In the genomic region with DNA sequence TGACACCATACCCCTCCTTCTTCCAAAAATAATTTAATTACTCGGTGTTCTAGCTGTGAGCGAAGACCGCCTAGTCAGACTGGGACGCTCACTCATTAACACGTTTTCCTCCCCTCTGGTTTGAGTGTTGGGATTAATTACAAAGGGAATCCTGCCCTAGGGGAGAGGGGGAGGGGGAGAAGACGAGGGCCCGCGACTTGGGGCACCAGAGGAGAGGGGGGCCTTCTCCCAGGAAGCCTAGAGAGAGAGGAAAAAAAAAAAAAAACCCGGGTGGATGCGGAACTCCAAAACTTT, we compare ENCODE assay signal across 8 mouse cellular contexts. TPM values are rescaled to one million over a fixed set of nuclear protein-coding genes. Genes with fewer than 3 reads are reported as not detected.
DNase-seq lines count a peak whose midpoint lies in the region; ATAC-seq and TF ChIP-seq lines count a peak whose summit lies in the region.

No protein-coding gene starts in this region.

- no peak for TF ChIP-seq CTCF in kidney, adult 2 months (conservative IDR thresholded peaks at IDR 0.05; ENCODE audit: insufficient read depth, insufficient read length, low read depth, low read length)
- no peak for TF ChIP-seq CTCF in cortical plate, adult 2 months (IDR thresholded peaks at IDR 0.05; ENCODE audit: extremely low read depth, insufficient read depth, low read length)

- H3K27me3 ChIP-seq in kidney, adult 2 months (replicated peaks; ENCODE audit: control insufficient read depth, insufficient read depth, low read length): no peaks in the 10 kb centered on the region
- no peaks in the 10 kb centered on the region for H3K27me3 ChIP-seq in hindbrain, embryonic 13.5 days
- H3K27me3 ChIP-seq in midbrain, embryonic 13.5 days: no peaks in the 10 kb centered on the region

- no peaks in the 10 kb centered on the region for H3K36me3 ChIP-seq in kidney, adult 2 months (ENCODE audit: control insufficient read depth, insufficient read depth, low read length)
- no peaks in the 10 kb centered on the region for H3K36me3 ChIP-seq in hindbrain, embryonic 13.5 days
- H3K36me3 ChIP-seq in midbrain, embryonic 13.5 days: peaks cover 5% of the 10 kb centered on the region; the same call in 1 of the 2 replicates

- no peak for ATAC-seq in hindbrain, embryonic 13.5 days (ENCODE audit: low FRiP score)
- no peak; the same call in 1 of the 2 replicates for ATAC-seq in midbrain, embryonic 13.5 days
- ATAC-seq in erythroblast, adult 5-6 weeks (replicated peaks; ENCODE audit: low FRiP score, poor library complexity, severe bottlenecking): no peak

- no peak for DNase-seq in kidney, adult 2 months
- no peak for DNase-seq in kidney, adult 8-10 months
- DNase-seq in spleen, postnatal 36 days (ENCODE audit: low spot score in 2 of 2): no peak
- no peak for DNase-seq in thymus, postnatal 36 days

- TF ChIP-seq POLR2A in kidney, adult 2 months (IDR thresholded peaks at IDR 0.05; ENCODE audit: low read depth, low read length): no peak
- TF ChIP-seq POLR2A in cortical plate, adult 2 months (IDR thresholded peaks at IDR 0.05; ENCODE audit: extremely low read depth, insufficient read depth, low read length): no peak

- H3K27ac ChIP-seq in kidney, adult 2 months (ENCODE audit: insufficient read depth, low read depth, low read length): no peak overlapping the region
- H3K27ac ChIP-seq in cortical plate, adult 2 months (ENCODE audit: insufficient read depth, low read length): peak overlapping the region; percentile 90
- H3K27ac ChIP-seq in hindbrain, embryonic 13.5 days: peak overlapping the region; percentile 98
- peak overlapping the region; percentile 97 for H3K27ac ChIP-seq in midbrain, embryonic 13.5 days

- 24% methylated on average over 10 of the region's 10 CpGs for WGBS in kidney, adult 2 months
- 6% methylated on average over 10 of the region's 10 CpGs for WGBS in hindbrain, embryonic 13.5 days
- 3% methylated on average over 10 of the region's 10 CpGs for WGBS in midbrain, embryonic 13.5 days

- H3K9me3 ChIP-seq in hindbrain, embryonic 13.5 days: no peaks in the 10 kb centered on the region
- H3K9me3 ChIP-seq in midbrain, embryonic 13.5 days: no peaks in the 10 kb centered on the region

- peaks cover 2% of the 10 kb centered on the region; the same call in 1 of the 2 replicates for H3K4me1 ChIP-seq in kidney, adult 2 months (ENCODE audit: control insufficient read depth, insufficient read depth, low read length)
- peaks cover 1% of the 10 kb centered on the region; the same call in 1 of the 2 replicates for H3K4me1 ChIP-seq in cortical plate, adult 2 months (ENCODE audit: control insufficient read depth, insufficient read depth, low read length)
- H3K4me1 ChIP-seq in hindbrain, embryonic 13.5 days (replicated peaks): peaks cover 49% of the 10 kb centered on the region
- H3K4me1 ChIP-seq in midbrain, embryonic 13.5 days (replicated peaks): peaks cover 51% of the 10 kb centered on the region

- peak overlapping the region; percentile 95 for H3K9ac ChIP-seq in hindbrain, embryonic 13.5 days
- peak overlapping the region; percentile 97 for H3K9ac ChIP-seq in midbrain, embryonic 13.5 days (replicated peaks)

- H3K4me3 ChIP-seq in kidney, adult 2 months (ENCODE audit: insufficient read depth, low read depth, low read length): peak overlapping the region; percentile 84; the same call in 1 of the 2 replicates
- H3K4me3 ChIP-seq in cortical plate, adult 2 months (ENCODE audit: insufficient read depth, low read length): peak overlapping the region; percentile 59
- peak overlapping the region; percentile 73 for H3K4me3 ChIP-seq in hindbrain, embryonic 13.5 days
- H3K4me3 ChIP-seq in midbrain, embryonic 13.5 days (replicated peaks): peak overlapping the region; percentile 88

- H3K4me2 ChIP-seq in hindbrain, embryonic 13.5 days: peak overlapping the region; percentile 93
- H3K4me2 ChIP-seq in midbrain, embryonic 13.5 days (replicated peaks): peak overlapping the region; percentile 87

RNA-seq across cellular contexts. Expression of a gene that starts 0.5 kb away (rescaled TPM):
- 2.9 and 3.3 TPM in 2 replicates for polyA plus RNA-seq in kidney, adult 2 months (2012; rRNA removed)
- 7.5 and 8.7 TPM in 2 replicates for polyA plus RNA-seq in cortical plate, adult 2 months (2012; rRNA removed)
- 49.4 and 52.1 TPM in 2 replicates for polyA plus RNA-seq in hindbrain, embryonic 13.5 days (2015; fragmentation: Nextera tagmentation; extraction: Ambion mirVana)
- polyA plus RNA-seq in midbrain, embryonic 13.5 days (2015; fragmentation: Nextera tagmentation; extraction: Ambion mirVana): 57.1 and 60.0 TPM in 2 replicates
- total RNA-seq in erythroblast, adult 5-6 weeks (2015; ENCODE audit: low replicate concordance): 1.3 TPM in 1 of 2 replicates, not detected in the other
- 0.42 and 3.4 TPM in 2 replicates for total RNA-seq in erythroblast, adult 5-6 weeks (2017; ENCODE audit: low replicate concordance)

RNA-seq across cellular contexts. Expression of a gene that starts 29.6 kb away (rescaled TPM):
- polyA plus RNA-seq in kidney, adult 2 months (2012; rRNA removed): not detected in 2 replicates
- polyA plus RNA-seq in cortical plate, adult 2 months (2012; rRNA removed): 0.52 and 0.57 TPM in 2 replicates
- polyA plus RNA-seq in hindbrain, embryonic 13.5 days (2015; fragmentation: Nextera tagmentation; extraction: Ambion mirVana): 8.1 and 9.8 TPM in 2 replicates
- 7.7 and 8.9 TPM in 2 replicates for polyA plus RNA-seq in midbrain, embryonic 13.5 days (2015; fragmentation: Nextera tagmentation; extraction: Ambion mirVana)
- total RNA-seq in erythroblast, adult 5-6 weeks (2015; ENCODE audit: low replicate concordance): not detected in 2 replicates
- not detected in 2 replicates for total RNA-seq in erythroblast, adult 5-6 weeks (2017; ENCODE audit: low replicate concordance)

RNA-seq across cellular contexts. Expression of a gene that starts 54.6 kb away (rescaled TPM):
- 60.4 and 74.9 TPM in 2 replicates for polyA plus RNA-seq in kidney, adult 2 months (2012; rRNA removed)
- polyA plus RNA-seq in cortical plate, adult 2 months (2012; rRNA removed): 104 and 105 TPM in 2 replicates
- polyA plus RNA-seq in hindbrain, embryonic 13.5 days (2015; fragmentation: Nextera tagmentation; extraction: Ambion mirVana): 186 and 190 TPM in 2 replicates
- 190 and 202 TPM in 2 replicates for polyA plus RNA-seq in midbrain, embryonic 13.5 days (2015; fragmentation: Nextera tagmentation; extraction: Ambion mirVana)
- 35.1 and 67.1 TPM in 2 replicates for total RNA-seq in erythroblast, adult 5-6 weeks (2015; ENCODE audit: low replicate concordance)
- 41.1 and 43.5 TPM in 2 replicates for total RNA-seq in erythroblast, adult 5-6 weeks (2017; ENCODE audit: low replicate concordance)

RNA-seq across cellular contexts. Expression of a gene that starts 54.8 kb away (rescaled TPM):
- polyA plus RNA-seq in kidney, adult 2 months (2012; rRNA removed): 94.0 and 98.3 TPM in 2 replicates
- 89.5 and 90.6 TPM in 2 replicates for polyA plus RNA-seq in cortical plate, adult 2 months (2012; rRNA removed)
- 118 and 128 TPM in 2 replicates for polyA plus RNA-seq in hindbrain, embryonic 13.5 days (2015; fragmentation: Nextera tagmentation; extraction: Ambion mirVana)
- 126 and 129 TPM in 2 replicates for polyA plus RNA-seq in midbrain, embryonic 13.5 days (2015; fragmentation: Nextera tagmentation; extraction: Ambion mirVana)
- total RNA-seq in erythroblast, adult 5-6 weeks (2015; ENCODE audit: low replicate concordance): 19.0 and 28.8 TPM in 2 replicates
- 16.7 and 20.1 TPM in 2 replicates for total RNA-seq in erythroblast, adult 5-6 weeks (2017; ENCODE audit: low replicate concordance)
